Mouse (Mus musculus): Measurements from ENCODE around the gene Bmp2k.
A peak's percentile ranks its signal among the peaks of the same experiment; 100 is the strongest.

Gene Bmp2k

DNA sequence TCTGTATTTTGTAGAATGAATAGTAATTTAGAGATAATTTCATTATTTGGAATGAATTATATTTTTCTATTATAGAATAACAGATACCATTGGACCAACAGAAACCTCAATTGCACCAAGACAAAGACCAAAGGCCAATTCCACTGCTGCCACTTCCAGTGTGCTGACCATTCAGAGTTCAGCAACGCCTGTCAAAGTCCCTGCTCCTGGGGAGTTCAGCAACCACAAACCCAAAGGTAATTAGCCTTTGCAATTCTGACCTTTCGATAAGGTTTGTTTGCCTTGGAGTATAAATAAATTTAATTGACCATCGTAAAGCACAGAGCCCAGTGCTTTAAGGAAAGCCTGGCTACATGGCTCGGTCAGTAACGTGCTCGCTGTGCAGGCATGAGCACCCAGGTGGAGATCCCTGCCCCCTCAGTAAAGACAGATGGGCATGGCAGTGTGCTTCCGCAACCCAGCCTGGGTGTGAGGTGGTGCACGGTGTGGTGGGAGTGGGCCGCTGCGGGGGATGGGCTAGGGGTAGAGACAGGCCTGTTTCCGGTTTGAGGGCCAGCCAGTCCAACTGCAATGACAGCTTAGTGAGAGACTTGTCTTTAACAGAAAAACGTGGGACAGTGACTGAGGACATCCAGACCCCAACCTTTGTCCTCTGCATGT is 59.4 kb downstream of the Bmp2k start:
- no peak for DNase-seq

DNA sequence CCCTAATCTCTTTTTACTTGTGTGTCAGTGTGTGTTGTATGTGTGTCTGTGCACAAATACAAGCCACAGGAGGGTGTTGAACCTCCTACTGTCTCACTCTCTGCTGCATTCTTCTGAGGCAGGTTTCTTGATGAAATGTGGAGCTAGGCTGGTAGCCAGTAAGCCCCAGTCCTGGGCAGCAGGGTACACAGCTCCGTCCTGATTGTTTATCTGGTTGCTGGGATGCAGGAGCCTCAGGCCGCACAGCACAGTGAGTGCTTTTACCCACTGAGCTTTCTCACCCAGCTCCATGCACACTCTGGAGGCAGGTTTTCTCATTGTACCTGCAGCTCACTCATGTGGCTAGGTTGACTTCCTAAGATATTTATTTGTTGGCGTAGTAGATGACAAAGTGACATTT is 63.4 kb downstream of the Bmp2k start:
- no peak for DNase-seq

DNA sequence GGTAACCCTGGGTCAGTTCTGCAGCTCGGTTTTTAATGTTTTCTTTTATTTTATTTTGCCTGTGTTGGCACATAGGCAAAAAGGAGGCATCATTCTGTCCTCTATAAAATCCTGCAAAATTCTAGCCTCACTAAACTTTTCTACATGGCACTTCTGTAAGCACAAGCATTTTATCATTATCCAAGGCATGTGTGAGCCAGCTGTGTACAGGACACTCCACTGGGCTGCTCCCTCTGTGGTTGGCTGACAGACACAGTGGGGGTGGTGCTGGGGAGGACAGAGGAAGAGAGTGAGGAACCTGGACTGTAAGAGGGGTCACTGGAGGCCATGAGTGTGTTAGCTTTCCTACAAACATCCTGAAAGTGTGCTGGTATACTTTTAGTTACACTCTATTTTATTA is 64.6 kb downstream of the Bmp2k start:
- DNase-seq: no peak

DNA sequence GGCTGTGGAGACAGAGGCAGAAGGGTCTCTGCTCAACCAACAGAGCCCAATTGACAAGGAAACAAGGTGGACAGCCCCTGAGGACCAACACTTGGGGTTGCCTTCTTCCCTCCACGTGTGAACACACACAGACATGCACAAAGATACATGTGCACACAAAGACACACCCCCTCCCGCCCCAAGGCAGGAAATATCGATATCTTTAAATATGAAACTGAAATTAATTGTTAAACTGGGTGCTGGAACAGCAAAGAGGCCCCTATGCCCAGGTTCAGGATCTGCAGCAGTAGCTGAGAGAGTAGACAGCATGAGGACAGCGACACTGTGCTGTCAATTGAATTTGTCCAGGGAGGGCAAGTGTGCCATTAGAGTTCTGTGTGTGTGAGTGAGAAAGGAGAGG is 68.3 kb downstream of the Bmp2k start:
- no peak for DNase-seq

DNA sequence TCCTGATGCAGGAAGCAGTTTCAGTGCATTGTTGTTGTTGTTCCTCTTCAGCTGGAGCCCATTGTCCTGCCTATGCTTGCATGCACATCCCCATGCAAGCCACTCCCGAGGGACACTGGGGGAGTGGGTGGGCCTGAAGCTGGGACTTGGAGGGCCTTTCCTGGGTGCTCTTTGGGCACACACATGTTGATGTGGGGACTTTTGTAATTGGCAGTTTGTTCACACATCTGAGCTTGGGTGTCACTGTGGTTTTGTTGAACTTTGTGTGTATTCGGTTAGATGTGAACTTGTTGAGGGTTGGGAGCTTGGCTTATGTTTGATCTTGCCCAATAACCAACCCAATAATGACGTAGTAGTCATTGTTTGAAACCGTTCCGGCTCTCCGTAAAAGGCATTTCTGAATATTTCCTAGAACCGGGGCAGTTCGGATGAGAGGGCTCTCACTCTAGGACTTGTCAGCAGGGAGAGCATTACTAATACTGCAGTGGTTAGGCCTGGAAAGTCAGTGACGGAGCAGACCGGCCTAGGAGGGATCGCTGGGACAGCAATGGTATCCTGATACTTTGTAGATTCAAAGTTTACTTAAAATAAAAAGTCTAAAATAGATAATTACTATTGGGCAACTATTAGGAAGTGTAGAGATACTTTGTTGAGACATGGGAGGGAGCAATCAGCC is 78.1 kb downstream of the Bmp2k start:
- no peak for DNase-seq

DNA sequence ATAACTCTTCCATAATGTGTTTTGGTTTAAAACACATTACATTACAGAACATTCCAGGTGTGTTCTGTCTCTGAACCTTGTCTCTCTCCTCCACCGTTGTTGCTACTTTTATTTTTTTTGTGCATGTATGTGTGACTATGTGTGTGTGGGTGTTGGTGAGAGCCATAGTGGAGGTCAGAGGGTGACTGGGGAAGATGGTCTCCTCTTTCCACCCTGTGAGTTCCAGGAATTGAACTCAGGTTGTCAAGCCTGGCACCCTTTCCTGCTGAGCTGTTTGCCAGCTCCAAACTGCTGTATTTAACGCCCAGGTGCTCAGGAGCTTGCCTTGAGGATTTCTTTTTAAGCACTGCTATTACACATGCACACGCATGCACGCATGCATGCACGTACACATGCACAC is 78.7 kb downstream of the Bmp2k start:
- no peak for DNase-seq

DNA sequence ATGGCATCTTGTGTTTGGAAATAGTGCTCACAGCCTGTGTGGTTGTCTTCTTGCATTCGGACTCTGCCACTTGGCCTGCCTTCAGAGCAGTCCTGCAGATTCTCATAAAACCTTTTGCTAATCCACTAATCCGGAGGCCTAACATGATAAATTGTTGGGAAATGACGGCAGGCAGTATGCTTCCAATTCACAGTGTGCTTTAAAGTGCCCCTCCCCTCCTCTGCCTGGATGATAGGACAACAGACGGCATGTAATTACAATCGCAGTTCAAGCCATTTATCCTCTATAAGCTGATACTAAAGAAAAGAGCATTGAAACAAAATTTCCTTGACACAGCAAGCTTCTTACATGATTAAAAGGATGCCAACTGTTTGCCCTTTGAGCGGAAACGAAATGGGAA is 80.2 kb downstream of the Bmp2k start:
- DNase-seq: no peak

DNA sequence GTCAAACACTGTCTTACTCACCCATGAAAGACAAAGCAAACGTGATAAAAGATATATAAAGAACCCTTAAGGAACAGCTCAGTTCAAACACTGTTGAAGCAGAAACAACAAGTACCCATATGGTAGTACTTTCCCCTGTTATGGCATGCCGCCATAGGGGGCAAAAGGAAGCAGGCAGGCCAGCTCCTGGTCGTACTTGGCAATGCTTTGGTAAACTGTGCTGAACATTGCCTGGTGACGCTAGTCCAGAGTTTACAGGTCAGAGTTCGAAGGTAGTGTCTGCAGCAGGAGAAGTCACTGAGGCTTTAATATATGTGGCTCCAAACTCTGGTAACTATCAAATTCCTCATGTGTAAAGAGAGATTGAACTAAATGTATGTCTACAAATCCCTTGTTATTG is 81.2 kb downstream of the Bmp2k start:
- no peak for DNase-seq

DNA sequence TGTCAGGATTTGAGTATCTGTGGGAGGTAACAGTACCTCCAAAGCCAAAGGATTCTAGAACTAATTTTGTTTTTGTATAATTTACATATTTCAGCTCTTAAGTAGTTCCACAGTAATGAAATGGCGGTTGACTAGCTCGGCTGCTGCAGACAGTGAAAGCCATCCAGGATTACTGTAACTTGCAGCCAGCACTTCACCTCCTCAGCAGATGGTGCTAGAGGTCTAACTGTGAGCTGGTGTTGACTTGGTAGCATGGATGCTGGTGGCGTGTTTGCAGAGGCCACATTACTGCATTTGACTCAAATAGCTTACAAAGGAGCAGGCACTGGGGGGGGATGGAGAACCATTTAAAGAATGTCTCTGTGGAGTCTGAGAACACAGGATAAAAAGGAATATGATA is 84.0 kb downstream of the Bmp2k start:
- peak; percentile 32 for DNase-seq

DNA sequence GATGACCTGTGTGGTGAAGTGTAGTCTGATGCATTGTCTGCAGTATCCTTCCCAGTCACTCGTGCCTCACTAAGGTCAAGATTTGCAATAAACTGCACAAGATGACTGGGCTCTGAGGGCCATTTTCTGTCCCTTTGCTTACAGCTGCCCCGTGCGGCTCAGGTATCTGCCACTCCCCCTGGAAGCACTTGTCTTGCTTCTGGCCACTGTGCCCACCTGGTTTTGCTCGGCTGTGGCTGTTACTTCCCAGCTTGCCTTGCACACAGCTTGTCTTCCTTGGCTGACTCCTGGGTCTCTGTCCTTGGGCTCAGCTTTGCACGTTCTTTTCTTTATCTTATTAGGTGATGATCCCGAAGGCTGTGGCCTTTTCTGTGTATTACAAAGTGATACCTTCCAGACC is 86.2 kb downstream of the Bmp2k start:
- DNase-seq: no peak

DNA sequence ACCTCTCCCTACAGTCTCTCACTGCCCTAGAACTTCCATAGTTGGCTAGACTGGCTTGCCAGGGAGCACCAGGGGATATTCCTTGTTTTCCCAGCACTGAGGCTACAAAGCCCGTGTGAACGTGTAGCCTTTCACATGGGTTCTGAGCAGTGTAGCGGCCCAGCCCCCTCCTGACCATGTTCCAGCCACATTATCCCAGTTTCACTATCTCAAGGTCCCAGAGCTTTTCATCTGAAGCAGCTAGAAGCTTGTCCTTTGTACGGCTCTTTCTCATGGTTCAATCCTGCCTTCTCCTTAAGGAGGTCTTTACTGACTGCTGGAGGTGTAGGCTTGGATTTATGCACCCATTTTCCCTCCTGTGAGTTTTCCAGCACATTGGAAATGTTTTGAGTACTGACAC is 87.1 kb downstream of the Bmp2k start:
- no peak for DNase-seq

DNA sequence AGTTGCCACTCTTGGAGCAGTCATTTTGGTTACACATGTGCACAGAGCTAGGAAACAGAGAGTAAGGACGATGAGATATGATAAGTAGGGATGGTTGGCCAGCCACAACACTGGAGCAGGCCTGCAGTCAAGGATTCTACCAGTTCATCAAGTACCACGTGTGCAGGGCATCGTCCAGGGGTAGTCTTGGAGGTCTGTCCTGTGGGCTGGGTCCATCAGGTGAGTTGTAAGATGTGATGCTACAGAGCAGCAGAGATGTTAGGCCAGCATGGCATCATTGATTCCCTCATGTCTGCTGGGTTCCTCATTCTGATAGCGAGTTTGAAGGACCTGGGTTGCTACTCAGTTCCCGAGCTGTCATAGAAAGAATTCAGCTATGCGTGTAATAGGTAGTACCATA is 87.6 kb downstream of the Bmp2k start:
- no peak for DNase-seq

DNA sequence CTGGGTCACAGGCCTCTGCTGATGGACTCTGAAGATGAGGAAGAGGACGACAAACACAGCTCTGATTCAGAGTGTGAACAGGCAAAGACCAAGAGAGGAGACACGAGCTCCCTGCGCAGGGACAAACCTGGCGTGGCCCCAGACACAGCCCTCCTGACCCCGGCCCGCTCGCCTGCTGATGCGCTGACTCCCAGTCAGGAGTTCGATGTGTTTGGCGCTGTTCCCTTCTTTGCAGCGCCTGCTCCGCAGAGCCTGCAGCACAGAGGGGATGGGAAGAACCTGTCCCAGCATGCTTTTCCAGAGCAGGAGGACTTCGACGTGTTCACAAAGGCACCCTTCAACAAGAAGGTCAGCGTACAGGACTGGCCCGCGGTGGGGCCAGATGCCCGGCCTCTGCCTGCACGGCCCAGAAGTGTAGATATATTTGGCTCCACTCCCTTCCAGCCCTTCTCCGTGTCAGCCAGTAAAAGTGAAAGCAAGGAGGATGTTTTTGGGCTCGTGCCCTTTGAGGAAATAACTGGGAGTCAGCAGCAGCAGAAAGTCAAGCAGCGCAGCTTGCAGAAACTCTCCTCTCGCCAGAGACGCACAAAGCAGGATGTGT is 89.6 kb downstream of the Bmp2k start:
- no peak for DNase-seq

DNA sequence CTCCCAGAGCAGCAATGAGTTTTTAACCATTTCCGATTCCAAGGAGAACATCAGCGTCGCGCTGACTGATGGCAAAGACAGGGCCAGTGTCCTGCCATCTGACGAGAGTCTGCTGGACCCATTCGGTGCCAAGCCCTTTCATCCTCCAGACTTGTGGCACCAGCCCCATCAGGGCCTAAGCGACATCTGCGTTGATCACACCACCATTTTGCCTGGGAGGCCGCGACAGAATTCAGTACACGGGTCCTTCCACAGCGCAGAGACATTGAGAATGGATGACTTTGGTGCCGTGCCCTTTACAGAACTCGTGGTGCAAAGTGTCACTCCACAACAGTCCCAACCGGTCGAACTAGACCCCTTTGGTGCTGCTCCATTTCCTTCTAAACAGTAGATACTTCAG is 90.3 kb downstream of the Bmp2k start:
- DNase-seq: no peak

DNA sequence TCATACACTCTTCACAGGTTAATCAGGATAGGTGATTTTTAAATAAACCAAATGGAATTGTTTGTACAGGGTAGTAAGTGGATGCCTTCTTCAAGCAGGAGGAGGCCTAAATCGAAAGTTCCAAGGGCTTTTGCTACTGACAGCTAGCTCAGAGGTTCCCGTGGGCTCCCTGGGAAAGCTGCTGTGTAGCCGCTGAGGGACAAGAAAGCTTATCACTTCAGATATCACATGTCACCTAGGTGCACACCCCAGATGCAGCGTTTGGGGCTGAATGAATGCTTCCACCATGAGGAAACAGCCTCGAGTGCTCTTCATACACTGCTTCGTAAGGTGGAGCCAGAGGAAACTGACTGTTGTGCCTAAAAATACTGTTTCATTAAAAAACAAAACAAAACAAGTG is 90.7 kb downstream of the Bmp2k start:
- DNase-seq: no peak

DNA sequence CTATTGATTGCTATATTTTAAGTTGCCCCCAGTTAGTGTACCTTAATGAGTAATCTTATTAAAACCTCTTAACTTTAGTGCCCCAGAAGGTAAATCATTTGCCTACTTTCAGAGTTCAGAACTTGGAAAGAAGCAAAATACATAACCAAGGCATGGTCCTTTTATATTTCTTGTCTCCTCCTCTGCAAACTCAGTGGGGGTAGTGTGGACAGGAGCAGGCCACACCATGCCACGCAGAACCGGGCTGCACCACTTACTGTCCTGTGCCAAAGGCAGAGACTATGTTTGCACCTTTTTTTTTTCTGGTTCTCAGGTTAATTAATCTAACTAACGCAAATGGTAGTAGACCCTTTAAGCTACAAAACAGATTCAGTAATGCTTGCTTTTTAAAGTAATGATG is 91.9 kb downstream of the Bmp2k start:
- no peak for DNase-seq

DNA sequence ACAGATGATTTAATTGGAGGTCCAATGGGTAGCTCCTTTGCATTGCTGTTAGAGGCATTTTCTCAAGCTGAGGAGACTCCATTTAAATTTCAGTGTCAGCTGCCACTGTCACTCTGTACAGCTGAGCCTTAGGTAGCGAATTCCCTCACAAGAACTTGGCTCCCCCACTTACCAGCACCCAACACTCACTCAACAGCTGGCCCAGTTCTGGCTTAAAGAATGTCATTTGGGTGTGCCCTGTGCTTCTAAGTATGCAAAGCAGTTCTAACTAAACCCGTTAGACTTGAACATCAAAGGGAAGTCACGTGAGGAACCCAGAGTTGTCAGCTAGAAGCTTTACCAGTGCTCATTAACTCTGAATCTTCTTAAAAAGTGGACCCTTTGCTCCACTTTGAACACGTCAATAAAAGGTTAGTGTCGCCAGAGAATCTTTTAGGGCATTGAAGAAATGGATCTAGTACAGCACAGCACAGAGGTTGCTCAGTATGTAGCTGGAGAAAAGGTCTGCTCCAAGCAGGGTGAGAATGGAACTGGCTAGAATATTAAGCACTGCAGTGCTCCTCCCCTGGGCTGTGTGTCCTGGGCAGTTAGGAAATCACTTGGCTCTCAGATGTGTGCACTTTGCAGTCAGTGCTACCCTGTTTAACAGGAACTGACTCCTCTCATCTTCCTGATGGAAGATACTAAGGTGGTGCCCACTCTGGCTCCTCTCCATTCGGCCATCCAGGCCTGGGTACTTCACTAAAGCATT is 92.7 kb downstream of the Bmp2k start:
- DNase-seq: no peak

DNA sequence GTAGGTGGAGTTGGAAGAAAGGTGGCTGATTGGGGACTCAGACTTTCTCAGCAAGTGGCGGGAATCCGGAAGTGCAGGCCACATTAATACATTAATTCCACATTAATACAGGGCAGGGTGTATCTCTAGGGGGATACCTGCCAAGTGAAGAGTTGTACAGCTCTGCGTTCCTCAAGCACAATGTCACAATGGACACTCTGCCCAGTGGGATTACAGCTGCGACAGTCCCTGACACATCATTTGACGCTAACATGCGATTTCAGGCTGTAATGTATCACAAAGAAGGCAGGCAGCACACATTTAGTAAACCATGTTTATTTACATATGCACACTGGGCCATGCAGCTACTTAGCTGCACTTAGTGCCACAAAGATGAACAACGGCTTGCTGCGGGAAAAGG is 95.5 kb downstream of the Bmp2k start:
- DNase-seq: no peak

DNA sequence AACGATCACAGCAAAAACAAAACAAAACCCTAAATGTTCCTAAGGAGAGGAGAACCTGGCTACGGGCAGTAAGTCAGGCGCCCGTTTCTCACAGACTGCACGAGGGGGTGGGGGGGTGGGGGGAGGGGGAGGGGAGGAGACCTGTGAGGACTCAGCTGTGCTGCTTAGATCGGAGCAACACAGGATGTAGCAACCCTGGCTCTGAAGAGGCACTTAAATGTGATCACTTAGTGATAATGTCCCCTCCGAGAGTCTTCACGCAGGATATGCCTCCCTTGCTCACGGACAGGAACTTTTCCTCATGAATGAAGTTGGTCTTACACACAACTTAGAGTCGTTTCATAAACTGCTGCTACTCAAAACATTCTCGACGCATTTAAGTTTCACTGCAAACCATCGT is 97.8 kb downstream of the Bmp2k start:
- no peak for DNase-seq

DNA sequence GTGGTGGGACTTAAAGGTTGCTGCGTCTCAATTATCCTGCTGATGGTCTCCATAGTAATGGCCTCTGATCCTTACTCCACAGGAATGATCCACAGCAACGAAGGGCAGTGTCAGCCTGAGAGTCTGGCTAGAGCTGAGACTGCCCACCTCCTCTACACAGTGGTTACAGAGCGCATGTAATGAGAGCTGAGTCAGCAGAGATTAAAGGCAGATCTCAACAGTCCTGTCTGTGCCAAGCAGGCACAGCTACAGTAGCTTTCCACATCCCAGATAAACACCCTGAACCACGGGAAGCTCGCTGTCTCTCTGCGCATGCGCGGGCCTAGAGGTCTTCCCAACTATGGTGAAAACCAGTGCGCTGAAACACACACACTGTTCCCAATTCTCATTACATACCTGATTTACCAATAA is 100.1 kb downstream of the Bmp2k start:
- no peak for DNase-seq

DNA sequence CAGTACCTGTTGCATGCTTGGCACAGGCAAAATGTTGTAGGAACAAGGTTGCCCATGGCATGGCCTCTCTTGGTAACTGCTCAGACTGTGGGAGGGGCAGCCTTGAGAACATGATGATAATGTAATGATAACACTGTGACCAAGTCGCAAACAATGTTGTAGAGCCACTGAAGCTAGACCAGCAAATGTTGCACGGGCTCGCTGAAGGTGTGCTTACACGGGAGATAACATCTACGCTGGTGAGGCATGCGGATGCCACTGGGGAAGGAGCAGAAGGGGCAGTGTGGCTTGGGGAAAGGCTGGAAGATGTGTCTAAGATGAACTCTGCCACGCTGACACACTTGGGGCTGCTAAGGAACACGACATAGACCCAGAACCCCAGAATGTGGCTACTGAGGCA is 102.5 kb downstream of the Bmp2k start:
- DNase-seq: no peak

DNA sequence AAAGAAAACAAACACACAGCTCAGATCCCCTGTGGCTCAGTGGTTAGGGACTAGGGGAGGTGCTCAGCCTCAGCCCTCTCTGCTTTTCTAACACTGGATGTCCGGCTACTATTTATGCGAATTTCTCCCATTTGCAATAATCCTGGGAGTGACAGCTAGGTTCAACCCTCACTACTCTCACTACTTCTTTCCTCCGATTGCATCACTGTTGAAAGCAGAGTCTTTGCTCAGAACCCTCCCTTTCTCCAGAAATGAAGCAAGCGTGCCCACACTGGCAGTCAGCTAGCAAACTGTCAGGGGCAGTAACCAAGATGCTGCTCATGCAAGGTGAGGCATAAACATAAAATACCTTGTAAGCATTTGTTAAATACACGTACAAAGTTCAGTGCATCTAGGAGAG is 110.8 kb downstream of the Bmp2k start:
- no peak for DNase-seq

DNA sequence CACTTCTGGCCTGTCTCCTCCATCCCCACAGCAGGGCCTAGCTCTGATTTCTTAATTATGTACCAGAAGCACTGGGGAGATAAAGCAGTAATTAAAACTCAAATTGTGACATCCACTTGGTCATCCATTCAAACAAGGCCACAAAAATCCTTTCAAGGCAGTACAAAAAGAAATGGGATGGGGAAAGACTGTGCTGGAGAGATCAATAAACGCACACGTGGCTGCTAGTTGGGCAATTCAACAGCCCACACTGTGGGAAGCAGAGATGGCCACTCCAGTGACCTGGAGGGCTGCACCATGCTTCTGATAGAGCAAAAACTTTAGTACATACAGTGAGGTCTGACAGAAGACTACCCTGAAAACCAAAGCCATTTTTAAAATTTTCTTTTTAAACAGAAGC is 112.6 kb downstream of the Bmp2k start:
- no peak for DNase-seq

DNA sequence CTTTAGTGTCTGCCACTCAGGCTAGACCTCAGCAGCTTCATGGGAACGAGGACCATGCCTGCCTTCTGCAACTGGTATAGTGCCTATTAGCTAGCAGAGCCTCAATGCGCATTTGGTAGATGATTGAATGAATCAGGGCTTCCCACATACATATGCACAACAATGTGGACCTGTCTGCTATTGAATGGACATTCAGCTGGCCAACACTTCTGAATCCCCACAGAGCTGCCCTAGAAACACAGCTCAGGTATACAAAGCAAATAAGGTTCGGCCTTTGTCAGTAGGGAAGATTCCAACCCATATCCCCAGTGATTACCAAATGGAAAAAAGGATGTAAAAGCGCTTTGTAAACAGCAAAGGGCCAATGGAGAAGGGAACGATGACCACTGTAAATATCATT is 113.2 kb downstream of the Bmp2k start:
- DNase-seq: peak; percentile 26
